Mouse (Mus musculus) 3T3-L1 (cell line): ENCODE results near the gene Itpr3.

ENCODE experiments used
- DNase-seq: peaks from one replicate; pipeline ENCODE4 v3.0.0-alpha.2; 2015; ENCODE audit warnings: low read depth, low spot score

The Itpr3 gene

GRCm38 (mm10) chr17:27118676-27119539 is 61.8 kb downstream of the Itpr3 start:
- no peak for DNase-seq

DNA sequence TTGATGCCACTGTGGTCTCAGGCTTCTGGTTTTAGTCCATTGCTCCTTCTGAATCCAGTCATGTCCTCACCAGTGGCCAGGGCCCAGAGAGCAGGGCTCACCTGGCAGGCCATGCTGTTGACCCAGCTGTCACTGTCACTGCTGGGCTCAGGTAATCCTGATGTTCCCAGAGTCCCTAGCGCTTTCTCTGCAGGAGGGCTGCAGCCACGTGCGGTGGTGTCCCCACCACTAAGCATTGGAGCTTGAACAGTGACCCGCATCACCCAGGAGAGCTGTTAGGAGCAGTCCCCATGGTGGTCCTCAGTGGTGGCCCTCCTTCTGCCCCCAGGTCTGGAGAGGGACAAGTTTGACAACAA is 62.4 kb downstream of the Itpr3 start:
- DNase-seq, result no peak

- DNase-seq, result no peak
Measured at GRCm38 (mm10) chr17:27119954-27120353, 62.9 kb downstream of the Itpr3 start.

- peak; percentile 43 for DNase-seq
Measured at GRCm38 (mm10) chr17:27120561-27121024, 63.5 kb downstream of the Itpr3 start.

- no peak for DNase-seq
Measured at GRCm38 (mm10) chr17:27121266-27121665, 64.2 kb downstream of the Itpr3 start.

GRCm38 (mm10) chr17:27121781-27122180 is 64.7 kb downstream of the Itpr3 start:
- no peak for DNase-seq

DNA sequence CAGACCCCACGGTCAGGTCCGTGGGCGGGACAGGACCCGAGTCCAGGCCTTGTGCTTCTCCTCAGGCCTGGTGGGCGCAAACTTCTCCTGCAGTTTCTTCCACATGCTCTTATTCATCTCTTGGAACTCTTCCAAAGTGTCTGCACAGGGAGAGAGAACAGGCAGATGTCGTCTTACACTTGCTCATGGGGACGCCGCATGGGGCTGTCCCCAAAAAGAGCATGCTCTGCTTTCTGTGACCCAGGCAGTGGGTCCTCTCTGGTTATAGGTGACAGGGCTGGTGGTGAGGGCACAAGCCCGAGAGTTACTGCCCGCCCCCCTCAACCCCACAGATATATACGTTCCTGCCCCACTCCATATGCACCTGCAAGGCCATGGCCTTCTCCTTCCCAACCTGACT is 65.6 kb downstream of the Itpr3 start:
- DNase-seq, result no peak

- DNase-seq, result no peak
Measured at GRCm38 (mm10) chr17:27123103-27123502, 66.0 kb downstream of the Itpr3 start.

- no peak for DNase-seq
Measured at GRCm38 (mm10) chr17:27123813-27124375, 66.8 kb downstream of the Itpr3 start.

GRCm38 (mm10) chr17:27125185-27125584 is 68.1 kb downstream of the Itpr3 start:
- DNase-seq, result peak; percentile 77

DNA sequence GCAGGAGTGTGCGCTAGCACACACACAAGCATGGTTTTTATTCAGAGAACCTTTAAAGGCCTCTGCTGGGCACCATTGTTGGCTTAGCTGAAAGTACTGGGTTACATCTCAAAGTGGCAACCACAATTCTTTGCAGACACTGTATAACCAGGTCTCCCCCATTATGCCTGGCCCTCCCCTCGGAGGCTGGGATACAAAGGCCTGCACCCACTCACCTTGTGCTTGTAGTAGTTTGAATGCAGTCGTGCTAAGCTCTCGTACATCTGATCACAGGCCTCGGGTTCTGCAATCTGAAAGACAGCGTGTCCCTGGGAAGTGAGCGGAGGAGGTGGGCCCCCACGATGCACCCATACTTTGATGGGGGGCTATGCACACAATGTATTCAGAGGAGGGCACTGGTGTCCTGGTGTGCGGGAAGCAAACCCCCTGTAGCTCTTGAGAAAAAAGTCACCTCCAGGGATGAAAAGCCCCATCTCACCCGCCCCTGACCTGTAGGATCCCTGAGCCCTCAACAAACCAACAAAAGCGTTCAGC is 68.6 kb downstream of the Itpr3 start:
- DNase-seq, result no peak

DNA sequence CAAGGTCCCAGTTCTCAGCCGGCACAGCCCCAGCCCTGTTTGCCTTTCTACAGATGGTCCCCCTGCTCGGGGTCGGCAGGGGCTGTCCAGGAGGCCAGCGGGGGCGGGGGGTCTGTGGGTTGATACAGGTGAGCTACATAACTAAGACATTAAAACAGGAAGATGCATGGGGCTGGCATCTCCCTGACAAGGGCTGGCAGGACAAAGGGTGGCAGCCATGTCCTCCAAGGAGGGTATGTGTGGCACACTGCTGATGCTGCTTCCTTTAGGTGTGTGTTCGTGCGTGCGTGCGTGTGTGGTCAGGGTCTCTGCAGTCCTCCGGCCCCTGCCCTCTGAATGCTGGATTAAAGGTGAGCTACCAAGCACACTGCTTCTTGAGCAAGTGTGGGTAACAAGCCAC is 69.9 kb downstream of the Itpr3 start:
- no peak for DNase-seq

DNA sequence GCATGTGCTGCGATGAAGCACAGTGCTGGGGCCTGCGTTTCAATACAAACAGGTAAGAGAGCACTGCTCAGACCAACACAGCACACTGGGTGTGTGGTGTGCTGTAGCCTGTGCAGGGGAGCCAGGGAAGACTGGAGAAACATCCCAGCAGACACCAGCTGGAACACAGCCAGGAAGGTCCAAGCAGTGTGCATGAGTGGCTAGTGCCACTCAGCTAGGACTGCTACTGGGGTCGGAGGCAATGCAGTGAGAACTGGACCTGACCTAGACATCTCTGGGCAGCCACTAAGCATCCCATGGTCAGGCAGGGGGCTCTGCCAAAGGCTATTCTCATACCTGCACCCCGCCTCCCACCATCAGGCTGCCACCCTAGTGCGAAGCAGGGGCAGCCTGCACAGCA is 71.1 kb downstream of the Itpr3 start:
- DNase-seq, result no peak

GRCm38 (mm10) chr17:27129291-27129690 is 72.2 kb downstream of the Itpr3 start:
- DNase-seq, result no peak

DNA sequence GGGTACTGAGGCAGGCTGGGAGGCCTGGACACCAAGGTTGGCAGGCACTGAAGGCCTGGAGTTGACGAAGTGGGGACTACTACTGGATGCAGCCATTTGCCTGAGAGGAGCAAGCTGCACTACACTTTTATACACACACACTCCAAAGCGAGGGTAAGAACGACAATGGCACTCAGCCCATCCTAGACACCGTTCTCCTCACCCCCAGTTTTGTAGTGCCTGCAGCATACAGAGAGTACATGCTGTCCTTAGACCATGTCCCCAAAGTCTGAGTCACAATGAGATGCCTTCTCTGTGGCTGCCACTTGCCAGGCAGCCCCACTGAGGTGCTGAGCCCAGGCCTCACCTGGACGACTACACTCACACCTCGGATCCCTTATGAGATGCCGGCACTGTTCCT is 72.7 kb downstream of the Itpr3 start:
- no peak for DNase-seq

- no peak for DNase-seq
Measured at GRCm38 (mm10) chr17:27130246-27130645, 73.1 kb downstream of the Itpr3 start.

DNA sequence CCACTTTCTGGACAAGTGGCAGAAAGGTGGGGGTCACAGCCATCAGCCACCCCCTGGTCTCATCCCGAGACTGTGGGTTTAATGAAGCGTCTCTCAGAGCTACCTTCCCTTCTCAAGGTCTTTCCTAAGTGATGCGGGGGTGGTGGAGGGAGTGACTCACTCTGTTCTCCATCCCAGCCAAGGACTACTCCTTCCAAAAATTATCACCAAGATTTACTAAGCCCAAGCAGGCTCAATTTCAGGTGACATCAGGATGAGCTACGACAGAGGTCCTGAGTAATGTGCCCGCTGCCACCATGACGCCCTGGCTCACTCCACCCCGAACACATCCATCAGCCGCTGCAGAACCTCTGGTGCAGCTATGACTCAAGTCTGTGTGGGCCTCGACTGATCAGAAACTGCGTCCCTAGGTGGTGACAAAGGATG is 74.1 kb downstream of the Itpr3 start:
- DNase-seq, result peak; percentile 82

DNA sequence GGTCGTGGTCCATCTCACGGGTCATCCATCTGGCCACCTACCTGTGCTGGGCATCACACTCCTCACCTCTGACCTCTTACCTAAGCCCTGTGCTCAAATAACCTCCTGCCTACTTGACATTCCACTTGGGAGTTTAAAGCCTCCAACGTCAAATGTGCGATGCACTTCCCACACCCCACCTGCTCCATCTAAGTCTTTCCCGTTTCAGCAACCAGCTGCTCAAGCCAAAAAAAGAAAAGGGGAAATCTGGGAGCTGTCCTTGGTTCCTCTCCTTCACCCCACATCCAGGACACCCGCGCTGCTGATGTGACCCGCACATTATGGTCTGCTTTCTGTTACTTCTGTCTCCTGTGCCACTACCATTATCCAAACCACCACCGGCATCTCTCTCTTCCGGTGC is 75.1 kb downstream of the Itpr3 start:
- no peak for DNase-seq

DNA sequence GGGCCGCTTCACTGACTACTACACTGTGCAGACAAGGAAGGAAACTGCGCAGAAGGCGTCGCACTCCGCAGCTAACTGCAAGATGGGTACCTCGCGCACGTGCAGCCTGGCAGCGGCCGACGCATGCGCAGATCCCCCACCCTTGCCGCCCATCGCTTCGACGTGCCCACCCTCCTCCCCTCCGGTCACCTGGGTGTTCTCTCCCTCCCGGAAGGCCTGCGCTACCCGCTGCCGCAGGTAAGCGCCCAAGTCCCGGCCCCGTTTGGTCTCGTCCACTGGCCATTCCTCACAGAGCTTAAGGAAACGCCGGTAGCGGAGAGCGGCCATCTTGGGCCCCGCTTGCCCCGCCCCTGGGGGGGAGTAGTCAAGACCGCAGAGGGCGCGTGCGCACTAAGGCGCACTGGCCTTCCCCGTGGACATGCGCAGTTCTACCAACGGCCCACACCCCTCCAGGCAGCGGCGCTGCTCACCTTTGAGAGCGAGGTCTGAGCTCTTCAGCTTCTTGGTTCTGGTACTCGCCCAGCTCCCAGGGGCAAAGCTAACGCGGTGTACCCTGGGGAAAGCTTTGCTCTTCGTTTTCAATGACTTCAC is 76.5 kb downstream of the Itpr3 start, which contains the start of gene Uqcc2:
Uqcc2 (minus strand) TSS at position 366 of the 591 bp plus-strand sequence.
- DNase-seq, result peak; percentile 97

DNA sequence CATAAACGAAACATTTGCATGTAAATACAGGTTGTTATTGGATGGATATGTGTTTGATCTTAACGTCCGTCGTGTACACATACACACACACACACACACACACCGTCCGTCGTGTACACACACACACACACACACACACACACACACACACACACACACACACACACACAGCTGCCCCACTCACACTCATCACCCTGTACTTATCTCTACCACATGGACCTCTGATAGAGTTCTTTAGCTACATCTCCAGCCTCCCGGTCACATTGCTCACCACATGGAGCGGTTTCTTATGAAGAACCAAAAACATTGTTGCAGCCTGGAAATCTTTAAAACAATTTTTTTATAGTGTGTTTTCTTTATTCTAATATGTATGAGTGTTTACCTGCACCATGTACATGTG is 77.1 kb downstream of the Itpr3 start:
- DNase-seq, result no peak

DNA sequence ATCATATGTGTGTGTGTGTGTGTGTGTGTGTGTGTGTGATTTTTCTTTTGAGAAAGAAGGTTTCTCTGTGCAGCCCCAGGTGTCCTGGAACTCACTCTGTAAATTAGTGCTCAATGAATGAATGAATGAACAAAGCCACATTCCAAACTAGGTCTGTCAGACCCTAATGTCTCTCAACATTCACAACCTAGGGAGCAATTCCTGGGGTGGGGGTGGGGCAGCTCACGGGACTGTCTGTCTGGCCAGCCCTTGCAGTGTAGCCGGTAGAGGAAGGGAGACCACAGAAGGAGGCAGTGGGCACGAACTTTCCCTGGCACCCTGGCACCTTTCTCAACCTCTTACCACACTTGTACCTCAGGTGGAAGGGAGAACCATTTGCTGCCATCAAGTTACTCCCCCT is 77.6 kb downstream of the Itpr3 start:
- peak; percentile 58 for DNase-seq

DNA sequence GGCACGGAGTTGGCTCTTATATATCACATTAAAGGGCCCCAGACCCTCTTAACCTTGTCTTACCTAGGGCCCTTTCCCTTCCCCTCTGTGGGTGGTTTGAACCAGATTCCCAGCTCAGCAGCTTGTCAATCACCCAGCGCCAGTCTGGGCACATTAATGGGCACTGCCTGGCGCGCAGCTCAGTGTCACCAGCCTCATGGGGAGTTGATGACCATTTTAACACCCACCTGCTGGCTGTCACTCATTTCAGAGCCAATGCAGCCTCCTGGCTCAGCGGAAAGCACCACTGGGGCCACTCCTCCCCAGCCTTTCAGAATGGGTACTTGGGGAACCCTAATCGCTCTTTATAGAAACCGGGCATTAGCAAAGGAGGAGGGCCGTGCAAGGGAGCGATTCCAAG is 81.3 kb downstream of the Itpr3 start:
- DNase-seq, result no peak
